Mouse (Mus musculus) cerebellum, adult 2 months (tissue): ENCODE data around the gene Uspl1.

Experiments used
- CTCF ChIP-seq: fragments of 200-500 bp; IDR thresholded peaks from 2 replicates; pipeline ENCODE4 v1.5.1; 2011; ENCODE audit warnings: low read depth, mild to moderate bottlenecking, control low read depth, low read length, moderate library complexity, borderline replicate concordance; ENCODE audit not compliant: insufficient read depth
- POLR2A ChIP-seq: fragments of 200-500 bp; IDR thresholded peaks from 2 replicates; pipeline ENCODE4 v1.6.1; 2011; ENCODE audit warnings: low read length, control low read depth, borderline replicate concordance; ENCODE audit not compliant: insufficient read depth

DNA sequence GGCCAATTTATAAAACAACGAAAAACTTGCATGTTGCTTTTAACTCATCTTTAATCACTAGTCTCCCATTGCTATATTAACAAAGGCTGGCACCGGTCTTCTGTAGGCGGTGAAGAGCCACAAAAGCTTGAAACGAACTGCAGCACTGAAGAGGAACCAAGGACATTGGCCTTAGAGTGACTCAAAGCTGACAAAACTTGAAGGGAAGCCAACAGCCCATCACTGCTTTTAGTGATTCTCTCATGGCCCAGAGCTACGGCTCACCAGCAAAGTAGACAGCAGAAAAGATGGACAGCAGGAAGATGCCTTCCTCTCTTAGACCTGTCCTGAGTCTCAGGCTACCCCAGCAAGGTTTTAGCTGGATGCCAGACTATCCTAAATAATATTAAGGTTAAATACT lies 58.3 kb downstream of the Uspl1 start:
- TF ChIP-seq CTCF (no peak), POLR2A (no peak)
